Mouse (Mus musculus) lung, adult 2 months (tissue): ENCODE data around the gene Unkl.

ENCODE experiments used
- CTCF ChIP-seq: fragments of 200-500 bp; IDR thresholded peaks from 2 replicates; pipeline ENCODE4 v1.5.1; 2011; ENCODE audit warnings: mild to moderate bottlenecking, low read length, control low read depth; ENCODE audit not compliant: insufficient read depth
- POLR2A ChIP-seq: fragments of 200-500 bp; IDR thresholded peaks from 2 replicates; pipeline ENCODE4 v1.6.1; 2011; ENCODE audit warnings: low read depth, mild to moderate bottlenecking, control low read depth, low read length, borderline replicate concordance; ENCODE audit errors: extremely low read depth

- TF ChIP-seq CTCF (no peak), POLR2A (no peak)
Observed at GRCm38 (mm10) chr17:25215431-25215830, 27.2 kb downstream of the Unkl start.
